Mouse (Mus musculus) layer of hippocampus, adult 11-12 months (tissue): ENCODE results near the gene Lpin2.
A peak's percentile ranks its signal among the peaks of the same experiment; 100 is the strongest.

Source experiments
- DNase-seq: peaks from one replicate; pipeline ENCODE4 v3.0.0; 2022; ENCODE audit warnings: low spot score

Lpin2 gene

GRCm38 (mm10) chr17:71182211-71182721 lies at the start of gene Lpin2:
Lpin2 (plus strand) TSS chr17:71182560.
- DNase-seq = no peak

DNA sequence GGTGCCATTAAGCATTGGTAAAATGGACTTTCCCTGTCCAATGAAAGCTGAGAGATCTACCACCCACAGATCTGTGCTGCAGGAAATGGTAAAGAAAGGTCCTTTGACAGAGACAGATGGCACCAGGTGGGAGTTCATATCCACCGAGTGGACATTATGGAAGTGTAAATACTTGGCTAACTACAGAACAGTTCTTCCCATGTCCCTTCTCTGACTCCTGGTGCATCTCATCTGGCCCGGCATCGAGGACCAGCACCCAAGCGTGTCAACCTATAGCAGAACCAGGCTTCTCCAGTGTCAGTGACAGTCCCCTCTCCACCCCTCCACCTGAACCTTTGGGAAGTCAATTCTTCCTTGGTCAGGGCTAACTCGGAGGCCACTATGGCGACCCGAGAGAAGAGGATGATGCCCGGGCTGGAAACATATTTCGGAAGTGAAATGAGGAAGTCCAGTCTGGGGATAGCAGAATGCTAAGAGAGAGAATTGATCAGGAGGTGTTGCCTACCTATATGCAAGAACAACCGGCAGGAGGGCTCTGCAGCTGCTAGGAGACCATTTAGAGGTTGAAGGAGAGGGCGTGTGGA lies 49.4 kb upstream of the Lpin2 start:
- no peak for DNase-seq

DNA sequence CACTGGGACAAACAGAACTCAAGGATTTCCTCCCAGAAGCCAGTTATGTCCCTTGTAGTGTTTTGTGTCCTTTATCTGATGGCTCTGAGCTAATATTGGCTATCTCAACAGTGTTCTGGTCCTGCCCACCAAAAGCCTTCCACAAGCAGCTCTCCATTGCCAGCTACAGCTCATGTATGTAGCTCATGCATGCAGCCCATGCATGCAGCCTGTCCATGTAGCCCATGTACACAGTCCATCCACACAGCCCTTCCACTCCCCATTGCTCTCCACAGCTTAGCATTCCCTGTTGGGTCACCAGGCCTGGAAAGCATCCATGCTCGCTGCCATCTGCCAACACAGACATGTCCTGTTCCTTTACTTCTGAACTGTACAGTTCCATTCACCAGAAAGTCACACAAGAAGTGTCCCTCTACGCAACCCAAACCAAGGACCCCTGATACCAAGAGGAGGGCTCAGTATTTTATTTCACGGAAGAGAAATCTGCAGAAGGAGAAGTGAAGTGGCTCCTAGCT lies 47.9 kb upstream of the Lpin2 start:
- no peak for DNase-seq

- DNase-seq = no peak
These were observed 47.3 kb upstream of the Lpin2 start for GRCm38 (mm10) chr17:71135108-71135507.

DNA sequence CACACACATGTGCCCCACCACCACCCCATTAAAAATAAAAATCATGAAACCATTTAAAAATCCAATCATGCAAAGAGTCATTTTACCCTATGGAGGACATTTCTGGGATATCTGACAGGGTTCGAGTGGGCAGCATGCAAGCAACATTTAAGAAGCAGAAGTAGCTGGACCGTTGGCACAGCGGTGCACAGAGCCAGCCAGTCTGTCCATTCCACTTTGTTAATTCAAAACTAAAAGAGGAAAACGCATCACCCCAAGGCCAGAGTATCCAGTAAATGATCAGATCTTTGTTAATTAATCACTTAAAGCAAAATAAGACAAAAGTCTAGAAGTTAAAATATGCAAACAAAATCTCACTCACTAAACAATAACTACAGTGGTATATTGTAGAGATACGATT lies 46.5 kb upstream of the Lpin2 start:
- DNase-seq = no peak

- DNase-seq = no peak
These were observed 45.7 kb upstream of the Lpin2 start for GRCm38 (mm10) chr17:71136384-71137333.

DNA sequence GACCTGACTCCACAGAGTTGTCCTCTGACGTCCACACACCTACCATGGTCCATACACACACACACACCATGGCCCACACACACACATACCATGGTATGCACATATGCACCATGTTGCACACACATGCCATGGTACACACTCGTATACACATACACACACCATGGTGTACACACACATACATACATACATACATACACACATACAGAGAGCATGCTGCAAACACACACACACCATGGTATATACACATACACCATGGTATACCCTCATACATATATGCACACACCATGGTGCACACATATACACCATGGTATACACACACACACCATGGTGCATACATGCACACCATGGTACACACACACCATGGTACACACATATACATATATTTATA lies 45.0 kb upstream of the Lpin2 start:
- DNase-seq = no peak

DNA sequence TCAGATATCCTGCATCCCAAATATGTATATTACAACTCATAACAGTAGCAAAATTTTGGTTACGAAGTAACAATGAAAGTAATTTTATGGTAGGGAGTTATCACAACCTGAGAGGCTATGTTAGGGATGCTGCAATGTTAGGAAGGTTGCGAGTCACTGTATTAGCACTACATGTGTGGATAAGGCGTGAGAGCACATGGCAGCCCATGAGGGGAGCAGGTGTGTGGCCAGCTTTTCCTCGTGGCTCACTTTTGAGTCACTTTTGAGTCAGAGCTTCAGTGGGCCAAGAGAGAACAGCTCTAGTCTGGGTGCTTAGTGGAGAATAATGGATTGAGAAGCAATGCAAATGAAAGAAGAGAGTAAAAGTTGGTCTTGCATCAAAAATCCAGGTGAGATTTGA lies 40.3 kb upstream of the Lpin2 start:
- no peak for DNase-seq

- no peak for DNase-seq
These were observed 39.2 kb upstream of the Lpin2 start for GRCm38 (mm10) chr17:71143155-71143554.

DNA sequence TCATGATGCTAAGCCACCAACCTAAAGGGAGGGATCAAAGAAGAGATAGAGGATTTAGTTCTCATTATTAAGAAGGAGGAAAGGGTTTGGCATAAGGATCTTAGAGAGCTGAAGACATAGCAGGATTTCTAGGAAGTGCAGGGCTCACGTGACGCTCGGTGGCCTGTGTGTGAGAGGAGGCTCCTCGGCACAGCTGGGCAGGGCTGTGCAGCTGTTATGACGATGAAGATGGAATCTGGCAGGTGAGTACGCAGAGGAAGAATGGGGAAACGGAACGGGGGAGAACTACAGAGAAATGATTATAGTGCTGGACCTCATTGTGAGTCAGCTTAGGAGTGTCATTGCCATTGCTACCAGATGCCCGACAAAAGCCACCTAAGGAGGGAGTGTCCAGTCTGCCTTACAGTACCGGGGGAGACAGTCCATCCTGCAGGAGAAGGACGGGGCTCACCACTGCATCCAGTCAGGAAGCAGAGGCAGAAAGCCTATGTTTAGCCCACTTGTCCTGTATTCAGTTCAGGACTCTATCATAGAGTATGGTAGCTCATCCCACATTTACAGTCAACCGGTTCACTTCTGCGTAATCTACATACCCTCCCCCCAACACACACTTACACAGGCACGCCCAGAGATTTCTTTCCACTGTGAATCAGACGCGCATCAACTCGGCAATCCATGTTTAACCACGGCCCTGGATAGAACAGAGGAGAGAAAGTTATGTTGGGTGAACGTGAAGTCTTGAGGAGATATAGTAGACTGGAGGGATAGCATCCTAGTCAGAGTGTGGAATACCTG lies 37.8 kb upstream of the Lpin2 start:
- DNase-seq = no peak

GRCm38 (mm10) chr17:71145248-71145961 lies 37.0 kb upstream of the Lpin2 start:
- no peak for DNase-seq

GRCm38 (mm10) chr17:71153356-71153755 lies 29.0 kb upstream of the Lpin2 start:
- DNase-seq = no peak

- no peak for DNase-seq
These were observed 27.1 kb upstream of the Lpin2 start for GRCm38 (mm10) chr17:71155271-71155670.

GRCm38 (mm10) chr17:71159152-71159567 lies 23.2 kb upstream of the Lpin2 start:
- no peak for DNase-seq

DNA sequence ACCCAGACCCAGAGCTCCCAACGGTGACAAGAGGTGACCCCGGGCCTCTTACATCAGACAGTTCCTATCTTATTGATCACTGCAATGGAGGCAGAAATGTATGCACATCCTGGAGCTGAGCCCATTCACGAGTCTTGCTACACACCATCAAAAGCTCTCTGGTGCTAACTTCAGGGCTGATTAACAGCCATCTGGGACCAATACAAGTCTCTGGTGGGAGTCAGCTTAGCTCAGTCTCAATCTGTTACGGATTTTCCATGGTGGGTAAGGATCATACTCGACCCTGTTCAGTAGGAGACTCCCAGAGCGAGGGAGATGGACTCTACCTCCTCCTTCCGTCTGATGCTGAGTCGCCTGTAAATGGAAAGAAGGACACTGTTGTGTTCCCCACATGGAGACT lies 22.6 kb upstream of the Lpin2 start:
- DNase-seq = no peak

GRCm38 (mm10) chr17:71160244-71160995 lies 21.9 kb upstream of the Lpin2 start:
- DNase-seq = no peak

DNA sequence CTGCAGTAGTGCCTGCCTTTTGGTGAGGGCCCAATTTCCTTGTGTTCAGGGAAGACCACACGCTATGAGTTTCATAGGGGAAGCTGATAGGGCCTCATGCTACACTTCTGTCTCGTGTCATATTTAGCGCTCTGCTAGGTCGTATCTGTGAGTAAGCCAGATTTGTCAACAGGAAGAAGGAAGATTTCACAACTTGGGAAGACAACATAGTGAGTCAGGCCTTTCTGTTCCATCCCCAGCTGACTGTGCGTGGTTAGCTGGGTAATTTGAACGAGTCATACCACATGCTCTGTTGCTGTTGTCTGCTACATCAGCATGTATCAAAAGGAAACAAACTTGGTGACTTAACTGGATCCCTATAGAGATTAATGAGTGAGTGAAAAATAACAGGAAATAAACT lies 17.4 kb upstream of the Lpin2 start:
- peak; percentile 65 for DNase-seq

- no peak for DNase-seq
These were observed 14.1 kb upstream of the Lpin2 start for GRCm38 (mm10) chr17:71168205-71168815.

- no peak for DNase-seq
These were observed 13.5 kb upstream of the Lpin2 start for GRCm38 (mm10) chr17:71168846-71169245.

DNA sequence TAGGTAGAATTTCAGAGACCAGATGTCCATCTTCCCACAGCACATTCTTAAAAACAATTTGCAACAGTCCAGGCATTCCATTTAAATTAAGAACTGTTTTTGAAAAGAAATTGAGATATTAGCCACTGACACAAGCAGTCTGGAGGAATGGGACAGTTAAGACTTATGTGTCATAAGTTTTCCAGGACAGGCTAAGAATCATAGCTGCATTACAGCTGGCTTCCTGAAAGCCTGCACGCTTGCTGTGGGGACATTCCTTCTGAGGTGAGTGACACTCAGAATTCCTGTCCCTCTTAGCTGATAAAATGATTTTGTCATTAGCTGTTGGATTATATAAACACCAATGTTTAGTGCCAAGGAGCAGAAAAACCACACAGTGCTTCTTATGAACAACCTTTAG lies 12.7 kb upstream of the Lpin2 start:
- no peak for DNase-seq
